Mouse (Mus musculus) liver, embryonic 14 days (tissue): Measurements from ENCODE around the gene Dnal1. TPM values are rescaled to one million over a fixed set of nuclear protein-coding genes. Genes with fewer than 3 reads are reported as not detected.

Source experiments
- polyA plus RNA-seq: library from polyadenylated mRNA; depleted of rRNA; stranded (reverse); fragments of >200 nt; gene quantifications from 2 replicates; pipeline ENCODE4 v1.2.3, GENCODE M21; 2012; rRNA removed

Dnal1 gene
- 0.40 and 0.42 TPM in 2 replicates for polyA plus RNA-seq

GRCm38 (mm10) chr12:84114153-84114994 lies at the start of gene Dnal1:
Gene Dnal1 (plus strand): TSS chr12:84114366.

DNA sequence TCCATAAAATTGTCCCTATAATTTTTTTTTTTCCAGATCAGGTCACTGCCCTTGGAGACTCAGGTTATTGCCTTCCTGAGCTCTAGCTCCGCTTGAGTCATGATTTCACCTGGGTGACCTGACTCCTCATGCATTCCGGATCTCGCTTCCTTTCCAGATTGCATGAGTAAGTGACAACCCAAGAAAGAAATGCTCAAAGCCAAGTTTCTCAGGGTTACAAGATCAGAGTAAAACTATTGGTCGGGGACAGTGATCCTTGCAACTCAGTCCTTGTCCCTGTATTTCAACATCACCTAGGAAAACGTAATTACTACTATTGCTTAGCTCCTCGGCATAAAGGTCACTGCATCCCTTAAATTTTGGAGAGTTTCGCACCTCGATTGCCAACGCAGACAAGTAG lies 45.2 kb upstream of the Dnal1 start, which contains the start of gene Acot5:
Acot5 (plus strand) TSS at position 340 of the 400 bp plus-strand sequence.

GRCm38 (mm10) chr12:84100604-84101492 lies 13.3 kb upstream of the Dnal1 start, which contains the start of gene Acot6:
Gene Acot6 (plus strand): TSS chr12:84100654.

DNA sequence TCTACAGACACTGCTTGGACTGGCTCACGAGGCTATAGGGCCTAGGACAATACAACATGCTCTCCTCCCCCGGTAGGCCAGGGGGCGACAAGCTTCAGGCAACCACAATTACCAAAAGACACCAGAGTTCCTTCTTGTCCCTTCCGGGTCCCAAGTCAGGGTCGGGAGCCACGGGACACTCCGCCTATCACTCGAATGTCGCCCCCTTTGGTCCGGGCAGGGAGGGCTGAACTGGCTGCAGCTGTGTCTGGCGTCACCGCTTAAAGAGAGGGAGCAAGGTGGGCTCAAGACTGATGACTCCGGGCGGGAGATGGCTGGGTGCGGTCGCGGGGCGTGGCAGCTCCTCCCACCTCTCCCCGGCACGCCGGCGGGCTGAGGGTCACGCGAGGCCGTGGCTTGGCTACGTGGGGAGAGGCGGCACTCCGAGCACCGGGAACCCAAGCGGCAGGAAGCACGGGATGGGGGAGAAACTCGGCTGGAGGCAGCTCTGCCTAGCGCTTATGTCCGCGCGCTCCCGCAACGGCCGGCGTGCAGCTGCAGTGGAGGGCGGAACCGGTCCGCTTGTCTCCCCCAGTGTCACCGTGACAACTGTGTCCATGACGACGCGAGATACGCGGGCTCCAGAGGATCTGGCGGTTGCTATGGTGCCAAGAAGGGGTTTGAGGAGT lies 33.9 kb downstream of the Dnal1 start, which contains the start of gene Pnma1:
Pnma1 (minus strand) TSS at position 536 of the 668 bp plus-strand sequence.

Other genes starting within 250 kb of the Dnal1 start
- 11.8 and 13.5 TPM in 2 replicates for gene Numb, start 192.4 kb upstream of the Dnal1 start, polyA plus RNA-seq
- 6.0 and 7.4 TPM in 2 replicates for gene Riox1, start 163.8 kb upstream of the Dnal1 start, polyA plus RNA-seq
- gene Heatr4, start 129.5 kb upstream of the Dnal1 start, polyA plus RNA-seq: not detected in 2 replicates
- 2.5 and 3.4 TPM in 2 replicates for gene Acot2, start 126.5 kb upstream of the Dnal1 start, polyA plus RNA-seq
- gene Acot1, start 104.9 kb upstream of the Dnal1 start, polyA plus RNA-seq: 11.4 and 16.9 TPM in 2 replicates
- 4.4 and 5.2 TPM in 2 replicates for gene Acot4, start 76.0 kb upstream of the Dnal1 start, polyA plus RNA-seq
- not detected in 2 replicates for gene Gm49366, start 75.4 kb upstream of the Dnal1 start, polyA plus RNA-seq
- 2.4 and 2.8 TPM in 2 replicates for gene Acot3, start 62.2 kb upstream of the Dnal1 start, polyA plus RNA-seq
- gene Acot5, start 45.0 kb upstream of the Dnal1 start, polyA plus RNA-seq: not detected in 2 replicates
- 0.87 and 0.93 TPM in 2 replicates for gene Acot6, start 13.7 kb upstream of the Dnal1 start, polyA plus RNA-seq
- gene Pnma1, start 34.1 kb downstream of the Dnal1 start, polyA plus RNA-seq: 0.12 TPM in 2 replicates
- gene Elmsan1, start 104.5 kb downstream of the Dnal1 start, polyA plus RNA-seq: 3.6 and 4.5 TPM in 2 replicates
- gene Ptgr2, start 170.9 kb downstream of the Dnal1 start, polyA plus RNA-seq: 13.1 and 14.9 TPM in 2 replicates
- gene Zfp410, start 202.5 kb downstream of the Dnal1 start, polyA plus RNA-seq: 22.3 and 26.6 TPM in 2 replicates
- 17.9 and 20.9 TPM in 2 replicates for gene Coq6, start 247.3 kb downstream of the Dnal1 start, polyA plus RNA-seq
- 1.8 TPM in 2 replicates for gene Fam161b, start 247.5 kb downstream of the Dnal1 start, polyA plus RNA-seq